Mouse (Mus musculus) urinary bladder, postnatal 10 days (tissue): ENCODE measurements around the gene Olfr67.
"Not testable (repeated sequence)": the region's sequence is repeated elsewhere in the genome, so short reads cannot be mapped to it uniquely, and the experiment has no call there.

Source experiments
- DNase-seq: peaks from one replicate; pipeline ENCODE4 v3.0.0; 2022; ENCODE audit warnings: low spot score

Gene Olfr67

GRCm38 (mm10) chr7:103791721-103792120 lies at the start of gene Olfr67:
Olfr67 (minus strand) TSS chr7:103791821.
- DNase-seq, result no peak

- DNase-seq, result no peak
Observed at GRCm38 (mm10) chr7:103840268-103840667, 48.6 kb upstream of the Olfr67 start, which contains the start of gene Hbb-bh2. Hbb-bh2 (minus strand) TSS chr7:103840520.

- no peak for DNase-seq
Observed at GRCm38 (mm10) chr7:103827808-103828207, 36.2 kb upstream of the Olfr67 start, which contains the start of gene Hbb-bs. Hbb-bs (minus strand) TSS chr7:103828096.

GRCm38 (mm10) chr7:103827139-103827538 lies 35.5 kb upstream of the Olfr67 start:
- not testable (repeated sequence) for DNase-seq

GRCm38 (mm10) chr7:103826255-103826887 lies 34.8 kb upstream of the Olfr67 start:
- DNase-seq, result no peak

GRCm38 (mm10) chr7:103825536-103826254 lies 34.1 kb upstream of the Olfr67 start:
- no peak for DNase-seq

GRCm38 (mm10) chr7:103824597-103824996 lies 33.0 kb upstream of the Olfr67 start:
- DNase-seq, result no peak

GRCm38 (mm10) chr7:103815085-103815484 lies 23.5 kb upstream of the Olfr67 start:
- not testable (repeated sequence) for DNase-seq

- no peak for DNase-seq
Observed at GRCm38 (mm10) chr7:103813766-103814165, 22.1 kb upstream of the Olfr67 start, which contains the start of gene Hbb-bt. Hbb-bt (minus strand) TSS chr7:103813996.

- DNase-seq, result not testable (repeated sequence)
Observed at GRCm38 (mm10) chr7:103813152-103813551, 21.5 kb upstream of the Olfr67 start.

GRCm38 (mm10) chr7:103812174-103812573 lies 20.6 kb upstream of the Olfr67 start:
- DNase-seq, result no peak

GRCm38 (mm10) chr7:103811223-103811845 lies 19.7 kb upstream of the Olfr67 start:
- no peak for DNase-seq

- DNase-seq, result no peak
Observed at GRCm38 (mm10) chr7:103810746-103811145, 19.1 kb upstream of the Olfr67 start.

GRCm38 (mm10) chr7:103810296-103810695 lies 18.7 kb upstream of the Olfr67 start:
- no peak for DNase-seq

- DNase-seq, result no peak
Observed at GRCm38 (mm10) chr7:103809801-103810155, 18.2 kb upstream of the Olfr67 start.

GRCm38 (mm10) chr7:103808971-103809800 lies 17.6 kb upstream of the Olfr67 start:
- DNase-seq, result no peak

- not testable (repeated sequence) for DNase-seq
Observed at GRCm38 (mm10) chr7:103808120-103808519, 16.5 kb upstream of the Olfr67 start.

GRCm38 (mm10) chr7:103806856-103807255 lies 15.2 kb upstream of the Olfr67 start:
- DNase-seq, result no peak

GRCm38 (mm10) chr7:103792669-103793388 lies 1.2 kb upstream of the Olfr67 start:
- no peak for DNase-seq

- DNase-seq, result no peak
Observed at GRCm38 (mm10) chr7:103779598-103779997, 12.0 kb downstream of the Olfr67 start, which contains the start of gene Olfr68. Olfr68 (minus strand) TSS chr7:103779698.

- not testable (repeated sequence) for DNase-seq
Observed at GRCm38 (mm10) chr7:103777652-103778051, 14.0 kb downstream of the Olfr67 start.
